Mouse (Mus musculus) cerebellum, adult 11 months (tissue): ENCODE results near the gene Pnmal2.

Experiments
- DNase-seq: peaks from one replicate; pipeline ENCODE4 v3.0.0; 2022

Gene Pnmal2

DNA sequence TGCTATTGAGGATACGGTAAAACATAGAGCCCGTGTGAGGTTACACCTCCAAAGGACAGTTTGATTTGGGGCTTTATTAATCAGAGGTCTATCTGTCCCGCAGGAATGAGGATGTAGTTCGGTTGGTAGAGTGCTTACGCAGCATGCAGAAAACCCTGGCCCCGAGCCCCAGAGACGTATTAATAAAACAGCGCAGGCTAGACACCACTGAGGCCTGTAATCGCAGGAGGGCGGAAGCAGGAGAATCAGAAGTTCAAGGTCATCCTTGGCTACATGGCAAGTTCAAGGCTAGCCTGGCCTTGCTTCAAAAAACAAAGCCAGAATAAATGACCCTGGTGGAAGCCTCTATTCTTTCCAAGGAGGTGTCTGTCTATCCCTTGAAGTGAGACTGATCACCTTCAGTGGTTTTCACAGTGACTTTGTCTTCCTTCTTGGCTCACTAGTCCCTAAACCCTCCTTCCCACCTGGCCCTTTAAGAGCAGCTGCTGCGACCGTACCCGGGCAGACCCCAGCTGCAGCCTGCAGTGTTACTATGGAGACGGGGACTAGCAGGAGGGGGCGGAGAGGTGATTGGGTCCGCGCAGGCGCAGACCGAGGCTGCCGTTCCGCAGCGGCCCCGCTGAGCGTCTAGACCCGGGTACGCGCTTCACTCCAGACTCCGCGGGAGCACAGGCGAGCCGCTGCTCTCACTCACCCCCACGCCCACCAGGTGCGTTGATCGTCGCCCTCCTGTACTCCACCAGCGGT is at the start of gene Pnmal2:
Gene Pnmal2 (plus strand): TSS at position 622 of the 747 bp plus-strand sequence.
- peak; percentile 91 for DNase-seq

DNA sequence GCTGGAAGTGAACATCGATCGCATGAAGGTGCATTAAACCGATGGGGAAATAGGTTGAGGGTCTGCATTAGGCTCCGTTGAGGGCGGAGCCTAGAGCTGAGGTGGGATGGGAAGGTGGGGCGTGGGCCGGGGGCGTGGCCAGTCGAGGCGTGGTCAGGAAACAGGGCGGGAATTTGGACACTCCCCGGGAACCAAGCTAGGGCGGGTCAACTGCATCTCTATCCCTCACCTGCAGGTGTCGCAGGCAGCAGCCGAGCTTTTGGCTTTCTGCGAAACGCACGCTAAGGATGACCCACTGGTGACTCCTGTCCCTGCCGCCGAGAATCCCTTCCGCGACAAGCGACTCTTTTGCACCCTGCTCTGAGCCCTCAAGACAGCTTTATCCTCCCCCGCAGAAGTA is 49.5 kb upstream of the Pnmal2 start:
- DNase-seq = peak; percentile 86

DNA sequence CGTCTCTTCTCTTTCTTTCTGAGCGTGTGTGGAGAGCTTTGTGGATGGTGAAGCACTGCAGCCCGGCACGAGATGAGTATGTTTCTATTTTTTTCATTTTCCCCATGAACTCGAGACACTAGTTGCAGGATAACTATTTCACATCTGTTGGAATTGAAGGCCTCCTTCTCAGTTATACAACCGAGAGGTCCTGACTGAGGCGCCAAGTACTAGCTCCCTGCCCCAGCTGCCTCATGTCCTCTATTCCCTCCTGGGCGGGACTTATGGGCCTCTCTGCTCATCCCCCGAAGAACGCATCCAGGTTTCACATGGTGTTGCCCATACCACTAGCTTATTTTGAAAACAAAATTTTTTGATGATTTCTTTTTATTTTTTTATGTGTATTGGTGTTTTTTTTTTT is 49.0 kb upstream of the Pnmal2 start:
- DNase-seq = no peak

DNA sequence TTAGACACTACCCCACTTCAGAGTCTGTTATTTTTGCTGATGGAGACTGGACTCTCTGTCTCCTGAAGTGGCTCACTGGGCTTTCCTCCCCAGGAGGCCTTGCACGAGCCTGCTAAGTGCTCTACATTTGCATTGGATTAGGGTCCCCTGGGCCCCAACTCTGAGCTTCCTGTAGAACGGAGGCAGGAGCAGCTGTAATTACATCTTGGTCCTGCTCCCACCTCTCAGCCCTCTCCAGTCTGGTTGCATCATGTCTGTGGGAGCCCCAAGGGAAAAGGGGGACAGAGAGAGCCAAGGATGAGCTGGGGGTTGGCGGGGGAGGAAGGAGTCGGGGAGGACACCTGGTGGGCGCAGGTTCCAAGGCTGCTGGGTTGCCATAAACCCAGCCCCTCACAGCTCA is 44.0 kb upstream of the Pnmal2 start:
- no peak for DNase-seq

DNA sequence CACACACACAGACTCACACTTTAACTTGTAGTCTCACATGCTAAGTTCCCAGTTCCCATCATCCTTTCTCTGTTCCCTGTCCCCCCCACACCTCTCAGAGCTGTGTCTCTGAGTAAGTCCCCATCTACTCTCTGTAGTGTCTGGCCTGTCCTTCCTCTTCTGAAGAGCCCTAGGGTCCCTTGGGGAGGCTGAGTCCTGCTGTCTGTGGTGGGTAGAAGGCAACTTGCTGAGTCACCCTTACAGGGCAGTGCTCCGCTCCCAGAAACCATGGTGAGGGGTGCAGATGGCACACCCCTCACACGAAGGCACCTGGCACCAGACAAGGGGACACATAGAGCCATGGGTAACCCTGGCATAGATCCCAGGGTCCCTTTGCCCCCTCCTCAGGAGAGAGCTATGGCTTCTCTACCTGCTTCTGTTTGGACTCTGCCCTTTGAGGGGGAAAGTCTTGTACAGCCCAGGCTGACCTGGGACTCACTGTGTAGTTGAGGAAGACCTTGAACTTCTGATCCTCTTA is 41.0 kb upstream of the Pnmal2 start:
- no peak for DNase-seq

DNA sequence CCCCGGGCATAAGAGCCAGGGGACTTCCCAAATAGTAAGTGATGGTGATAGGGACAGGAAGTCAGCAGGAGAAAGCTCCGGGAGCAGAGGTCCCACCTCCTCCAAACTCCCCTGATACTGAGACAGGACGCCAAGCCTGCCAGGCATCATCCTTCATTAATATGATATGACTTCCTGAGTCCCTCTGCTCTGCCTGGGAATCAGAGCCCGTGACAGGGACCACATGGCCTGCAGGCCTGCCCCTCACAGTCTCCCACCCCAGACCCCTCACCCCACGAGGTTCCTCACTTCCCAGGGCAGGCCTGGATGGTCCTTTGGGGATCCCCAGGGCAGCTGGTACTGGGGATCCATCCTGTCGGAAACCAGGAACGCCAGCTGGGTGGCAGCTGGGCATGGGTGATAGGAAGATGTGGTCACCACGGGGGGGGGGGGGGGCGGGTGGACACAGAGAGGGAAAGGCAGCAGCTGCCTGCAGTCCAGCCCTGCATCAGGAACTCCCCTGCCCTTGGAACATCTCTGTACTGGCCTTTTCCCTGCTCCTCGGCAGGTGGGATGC is 40.3 kb upstream of the Pnmal2 start:
- no peak for DNase-seq

DNA sequence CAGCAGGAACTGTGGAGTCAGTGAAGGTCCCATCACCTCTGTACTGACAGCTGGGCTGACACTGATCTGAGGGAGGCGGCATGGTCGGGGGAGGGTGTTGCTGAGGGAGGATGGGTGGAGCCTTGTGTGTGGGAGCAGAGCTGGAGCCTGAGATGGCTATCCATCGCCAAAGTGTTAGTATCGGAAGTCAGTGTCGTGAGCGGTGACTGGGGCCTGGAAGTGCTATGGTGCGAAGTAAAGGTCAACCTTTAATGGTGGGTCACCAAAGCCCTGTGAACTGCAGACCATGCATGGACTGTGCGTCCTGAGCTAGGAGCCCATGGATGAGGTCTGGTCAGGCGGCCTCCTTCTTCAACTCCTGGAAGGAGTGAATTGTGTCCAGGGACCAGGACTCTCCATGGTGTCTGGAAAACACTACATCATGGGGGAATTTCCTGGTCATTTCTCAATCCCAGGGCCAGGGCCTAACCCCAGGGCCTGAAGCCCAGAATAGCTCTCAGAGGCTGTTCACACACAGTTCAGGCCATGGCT is 38.9 kb upstream of the Pnmal2 start:
- DNase-seq = no peak

DNA sequence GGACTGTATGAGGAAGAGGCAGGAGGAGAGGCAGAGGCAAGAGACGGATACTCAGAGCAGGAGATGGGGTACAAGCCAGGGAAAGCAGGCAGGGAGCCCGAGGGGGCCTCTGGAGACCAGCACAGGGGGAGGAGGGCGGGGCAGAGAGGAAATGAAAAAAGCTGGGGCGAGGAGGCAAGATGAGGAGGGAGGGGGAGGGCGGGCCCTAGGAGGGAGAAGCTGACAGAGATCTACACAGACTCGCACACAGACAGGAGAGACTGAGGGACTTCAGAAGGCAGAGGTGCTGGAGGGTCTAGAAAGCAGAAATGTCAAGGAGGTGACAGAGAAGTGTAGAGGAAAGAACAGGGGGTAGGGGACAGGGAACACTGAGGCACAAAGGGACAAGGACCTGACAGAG is 38.2 kb upstream of the Pnmal2 start, which contains the start of gene Ptgir:
Gene Ptgir (plus strand): TSS at position 210 of the 400 bp plus-strand sequence.
- no peak for DNase-seq

DNA sequence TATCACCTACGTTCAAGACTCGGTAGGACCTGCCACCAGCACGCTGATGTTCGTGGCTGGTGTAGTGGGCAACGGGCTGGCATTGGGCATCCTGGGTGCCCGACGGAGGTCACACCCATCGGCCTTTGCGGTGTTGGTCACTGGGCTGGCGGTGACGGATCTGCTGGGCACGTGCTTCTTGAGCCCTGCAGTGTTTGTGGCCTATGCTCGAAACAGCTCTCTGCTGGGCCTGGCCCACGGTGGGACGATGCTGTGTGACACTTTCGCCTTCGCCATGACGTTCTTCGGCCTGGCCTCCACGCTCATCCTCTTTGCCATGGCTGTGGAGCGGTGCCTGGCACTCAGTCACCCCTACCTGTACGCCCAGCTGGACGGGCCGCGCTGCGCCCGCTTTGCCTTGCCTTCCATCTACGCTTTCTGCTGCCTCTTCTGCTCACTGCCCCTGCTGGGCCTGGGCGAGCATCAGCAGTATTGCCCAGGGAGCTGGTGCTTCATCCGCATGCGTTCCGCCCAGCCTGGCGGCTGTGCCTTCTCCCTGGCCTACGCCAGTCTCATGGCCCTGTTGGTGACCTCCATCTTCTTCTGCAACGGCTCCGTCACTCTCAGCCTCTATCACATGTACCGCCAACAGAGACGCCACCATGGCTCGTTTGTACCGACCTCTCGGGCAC is 37.5 kb upstream of the Pnmal2 start:
- DNase-seq = no peak

DNA sequence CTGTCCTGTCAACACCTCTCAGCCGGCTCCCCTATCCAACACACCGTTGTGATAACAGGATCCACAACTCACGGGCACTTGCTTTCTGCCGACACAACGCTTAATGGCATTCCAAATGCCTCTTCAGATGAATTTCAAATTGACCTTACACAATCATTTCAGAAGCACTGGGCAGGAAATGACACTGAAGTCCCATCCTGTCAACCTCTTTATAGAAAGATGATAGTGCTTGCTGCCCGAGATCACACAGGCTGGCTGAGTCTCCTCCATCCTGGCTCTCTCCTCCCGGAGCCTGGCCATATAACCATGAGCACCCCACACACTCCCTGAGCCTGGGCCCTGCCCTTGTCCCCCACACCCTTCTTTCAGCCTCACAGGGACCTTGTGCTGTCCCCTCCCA is 36.6 kb upstream of the Pnmal2 start:
- no peak for DNase-seq

DNA sequence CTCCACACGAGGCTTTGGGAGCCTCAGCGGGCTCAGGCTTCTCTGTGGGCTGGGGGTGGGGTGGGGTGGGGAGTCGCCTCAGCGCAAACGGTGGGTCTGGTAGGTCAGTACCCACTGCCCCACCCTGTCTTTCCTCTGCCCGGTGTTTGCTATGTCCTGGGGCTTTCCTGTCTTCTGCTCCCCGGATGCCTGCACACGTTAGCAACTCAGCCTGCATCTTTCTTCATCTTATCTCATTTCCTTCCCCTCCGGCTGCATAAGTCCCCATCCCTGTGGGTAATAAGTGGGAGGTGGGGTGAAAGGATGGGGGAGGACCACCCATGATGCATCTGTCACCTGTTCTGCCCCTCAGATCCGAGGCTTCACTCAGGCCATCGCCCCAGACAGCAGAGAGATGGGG is 36.1 kb upstream of the Pnmal2 start:
- no peak for DNase-seq

DNA sequence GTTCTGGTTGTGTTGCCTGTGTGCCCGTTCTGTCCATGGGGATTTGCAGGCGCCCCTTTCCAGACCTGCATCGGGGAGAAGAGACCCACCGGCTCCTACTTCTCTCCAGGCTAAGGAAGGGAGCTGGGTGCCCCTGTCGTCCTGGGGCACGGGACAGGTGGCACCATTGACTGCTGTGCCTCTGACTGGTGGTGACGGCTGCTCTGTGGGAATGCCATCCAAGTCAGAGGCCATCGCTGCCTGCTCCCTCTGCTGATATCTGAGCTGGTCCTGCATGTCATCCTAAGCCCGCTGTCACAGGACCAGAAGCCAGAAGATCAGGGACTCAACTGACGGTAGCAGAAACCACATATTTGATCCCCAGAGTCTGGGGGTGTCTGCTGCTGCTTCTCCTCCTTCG is 35.6 kb upstream of the Pnmal2 start:
- DNase-seq = no peak

DNA sequence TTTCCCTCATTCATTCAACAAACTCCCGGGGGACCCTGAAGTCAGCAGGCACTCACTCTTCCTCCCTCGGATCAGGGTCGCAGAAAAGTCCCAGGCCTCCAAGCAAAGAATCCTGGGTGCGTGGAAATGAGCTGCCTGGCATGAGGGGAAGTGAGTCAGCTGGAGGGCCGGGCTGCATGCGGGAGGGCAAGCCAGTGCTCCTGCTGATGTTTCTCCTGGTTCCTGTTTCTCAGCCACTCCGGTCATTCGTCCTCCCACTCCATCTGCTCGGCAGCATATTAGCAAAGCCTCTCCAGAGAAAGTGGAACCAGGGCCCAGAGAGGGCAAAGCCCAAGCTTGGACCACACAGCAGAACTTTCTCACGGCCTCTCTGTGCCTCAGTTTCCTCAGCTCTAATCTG is 34.6 kb upstream of the Pnmal2 start:
- no peak for DNase-seq

DNA sequence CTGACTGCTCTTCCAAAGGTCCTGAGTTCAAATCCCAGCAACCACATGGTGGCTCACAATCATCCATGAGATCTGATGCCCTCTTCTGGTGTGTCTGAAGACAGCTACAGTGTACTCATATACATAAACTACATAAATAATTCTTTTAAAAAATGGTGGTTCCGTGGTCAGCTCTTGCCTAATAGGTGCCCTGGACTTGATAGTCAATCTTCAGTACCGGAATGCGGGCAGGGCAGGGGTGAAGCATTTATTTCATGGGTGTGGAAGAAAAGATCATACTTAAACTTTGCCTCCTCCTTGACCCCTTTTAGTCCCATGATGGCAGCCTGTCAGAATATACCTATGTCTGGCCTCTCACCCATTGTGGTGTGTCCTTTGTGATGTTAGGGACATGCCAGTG is 32.6 kb upstream of the Pnmal2 start:
- DNase-seq = no peak

DNA sequence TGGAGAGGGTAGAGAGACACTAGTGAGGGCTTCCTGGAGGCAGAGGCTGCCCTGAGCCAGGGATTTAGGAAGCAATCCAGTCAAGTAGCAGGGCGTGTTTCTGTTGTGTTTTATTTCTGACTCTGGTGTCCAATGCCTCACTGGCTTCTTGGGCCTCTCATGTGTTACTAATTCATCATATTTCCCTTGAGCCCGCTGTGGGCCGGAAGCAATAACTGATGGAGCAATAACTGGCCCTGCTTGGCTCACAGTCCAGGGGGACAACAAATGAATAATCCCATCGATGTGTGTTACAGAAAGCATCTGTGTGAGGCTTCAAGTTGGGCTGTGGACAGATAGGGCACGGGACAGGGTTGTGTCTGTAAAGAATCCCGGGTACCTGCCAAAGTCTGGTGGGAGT is 32.1 kb upstream of the Pnmal2 start:
- DNase-seq = no peak

DNA sequence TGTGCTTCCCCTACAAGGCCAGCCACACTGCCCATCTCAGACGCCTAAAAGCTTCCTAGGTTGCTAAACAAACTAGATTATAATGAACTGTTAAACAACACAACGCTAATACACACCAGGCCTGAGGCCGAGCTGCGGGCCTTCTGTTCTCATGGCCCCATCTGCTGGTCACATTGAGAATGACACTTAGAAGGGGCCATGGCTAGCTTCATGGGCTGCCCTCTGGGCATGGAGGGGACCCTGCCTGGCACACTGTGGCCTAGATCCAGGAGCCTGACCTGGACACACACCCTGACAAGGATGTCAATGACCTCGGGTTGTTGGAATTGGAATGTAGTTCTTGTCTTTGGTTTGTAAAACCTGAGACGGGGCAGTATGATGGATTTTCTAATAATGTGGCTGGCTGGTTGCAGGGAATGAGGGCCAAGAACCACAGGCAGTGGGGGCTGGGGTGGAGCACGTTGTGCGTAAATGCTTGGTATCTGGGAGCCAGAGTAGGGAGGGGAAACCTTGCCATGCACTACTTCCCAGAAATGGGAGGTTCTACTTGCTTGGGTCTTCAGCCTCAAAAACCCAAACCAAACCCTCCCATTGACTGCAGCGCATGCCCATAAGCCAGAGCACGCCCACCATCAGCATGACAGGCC is 30.6 kb upstream of the Pnmal2 start:
- DNase-seq = peak; percentile 72

DNA sequence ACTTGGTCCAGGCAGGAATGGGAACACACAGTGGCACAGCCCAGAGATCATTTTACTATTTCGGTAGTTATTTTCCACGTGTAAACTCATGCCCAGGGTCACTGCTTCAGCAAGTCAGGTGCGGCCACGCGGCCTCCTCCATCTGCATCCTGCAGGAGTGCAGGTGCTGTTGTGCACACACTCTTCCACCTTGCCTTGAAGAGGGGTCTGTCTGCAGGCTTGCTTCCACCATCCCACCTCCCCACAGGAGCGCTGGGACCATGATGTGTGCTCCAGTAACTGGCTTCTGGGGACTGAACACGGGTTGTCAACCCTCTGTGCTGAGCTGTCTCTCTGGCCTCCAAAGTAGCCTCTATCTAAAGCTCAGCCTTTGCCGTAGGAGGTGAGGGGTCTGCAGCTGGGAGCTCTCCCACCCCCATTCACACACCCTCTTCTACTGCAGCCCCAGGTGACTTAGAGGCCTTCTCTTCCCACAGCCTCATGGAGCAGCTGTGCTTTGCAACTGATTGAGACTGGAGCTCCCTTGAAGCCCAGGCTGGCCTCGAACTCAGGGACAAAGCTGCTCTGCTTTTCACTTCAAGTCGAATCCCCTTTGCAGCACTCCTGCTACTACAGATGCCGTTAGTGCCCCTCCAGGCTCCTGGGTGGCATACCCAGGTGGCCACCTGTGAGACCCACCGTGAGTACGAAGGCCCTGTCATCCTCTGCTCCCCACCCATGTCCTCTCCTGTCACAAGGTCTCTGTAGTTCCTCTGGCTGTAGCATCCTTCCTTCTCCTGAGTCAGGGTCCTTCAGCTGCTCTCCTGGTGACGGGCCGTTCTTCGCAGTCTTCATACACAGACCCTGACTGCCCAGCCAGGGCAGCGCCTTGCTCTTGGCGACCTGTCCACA is 29.8 kb upstream of the Pnmal2 start:
- DNase-seq = no peak

DNA sequence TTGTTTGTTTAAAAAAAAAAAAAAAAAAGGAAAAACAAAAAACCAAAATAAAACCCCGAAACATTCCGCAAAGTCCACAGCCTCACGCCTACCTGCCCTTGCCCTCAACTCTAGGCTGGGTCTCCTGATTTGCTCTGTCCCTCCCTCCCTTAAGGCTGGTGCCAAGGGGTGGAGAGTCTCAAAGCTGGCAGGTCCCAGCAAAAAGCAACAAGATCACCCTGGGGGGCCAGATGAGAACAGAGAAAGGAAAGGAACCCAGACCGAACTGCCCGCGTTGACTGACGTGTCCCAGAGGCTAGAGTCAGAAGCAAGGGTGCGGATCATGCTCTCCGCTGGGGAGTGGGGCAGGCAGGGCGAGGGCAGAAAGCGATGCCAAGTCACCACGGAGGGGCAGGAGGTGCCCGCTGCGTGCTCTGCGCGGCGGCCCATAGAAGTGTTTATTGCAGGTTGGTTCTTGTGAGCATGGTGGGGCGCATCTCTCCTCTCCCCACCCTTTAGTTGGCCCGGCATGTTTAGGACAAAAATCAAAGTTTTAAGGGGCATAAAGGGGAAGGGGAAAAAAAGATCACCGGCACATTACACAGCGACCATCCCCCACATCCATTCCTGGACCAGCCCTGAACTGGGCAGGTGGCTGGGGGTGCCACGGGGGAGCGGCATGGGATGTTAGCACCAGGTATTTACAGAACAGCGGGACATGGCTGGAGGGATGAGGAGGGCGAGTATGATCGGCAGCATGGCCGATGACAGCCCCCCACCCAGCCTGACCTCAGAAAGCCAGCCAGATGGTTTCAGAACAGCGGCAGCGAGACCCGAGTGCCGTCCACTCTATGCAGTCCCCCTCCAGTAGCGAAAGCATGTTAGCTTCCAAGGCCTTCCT is 28.8 kb upstream of the Pnmal2 start:
- no peak for DNase-seq

DNA sequence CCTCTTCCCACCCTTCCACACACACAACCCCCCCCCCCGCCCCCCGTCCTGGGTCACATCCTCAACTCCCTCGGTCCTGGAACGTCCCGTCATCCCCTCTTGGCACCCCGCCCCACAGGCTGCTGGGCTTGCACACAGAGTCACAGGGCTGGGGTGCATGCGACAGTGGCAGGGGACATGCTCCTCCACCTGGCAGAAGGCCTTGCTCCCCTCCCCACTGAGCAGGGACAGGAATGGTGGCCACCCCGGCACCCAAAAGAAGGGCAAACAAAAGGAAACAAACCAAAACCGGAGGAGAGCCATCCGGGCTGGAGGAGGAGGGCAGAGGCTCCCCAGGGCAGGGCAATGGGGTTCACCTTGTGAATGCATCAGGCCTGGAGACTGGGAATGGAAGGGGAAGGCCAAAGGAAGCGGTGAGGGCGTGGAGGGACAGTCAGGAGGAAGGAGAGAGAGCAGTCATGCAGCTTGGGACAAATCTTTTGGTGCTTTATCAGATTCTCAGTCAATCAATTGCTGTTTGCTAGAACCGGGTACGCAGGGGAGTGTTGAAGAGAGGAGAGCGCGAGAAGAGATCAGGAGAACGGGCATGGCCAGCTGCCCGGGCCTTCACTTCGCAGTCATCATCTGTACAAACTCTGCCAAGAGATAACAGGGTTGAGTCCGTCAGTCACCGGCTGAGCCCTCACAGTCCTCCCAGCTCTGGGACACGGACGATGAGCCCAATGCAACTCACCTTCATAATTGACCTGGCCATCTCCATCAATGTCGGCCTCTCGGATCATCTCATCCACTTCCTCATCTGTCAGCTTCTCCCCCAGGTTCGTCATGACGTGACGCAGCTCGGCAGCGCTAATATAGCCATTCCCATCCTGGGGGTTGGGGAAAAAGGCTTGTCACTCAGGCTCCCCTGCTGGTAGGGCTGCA is 27.9 kb upstream of the Pnmal2 start:
- DNase-seq = peak; percentile 62

DNA sequence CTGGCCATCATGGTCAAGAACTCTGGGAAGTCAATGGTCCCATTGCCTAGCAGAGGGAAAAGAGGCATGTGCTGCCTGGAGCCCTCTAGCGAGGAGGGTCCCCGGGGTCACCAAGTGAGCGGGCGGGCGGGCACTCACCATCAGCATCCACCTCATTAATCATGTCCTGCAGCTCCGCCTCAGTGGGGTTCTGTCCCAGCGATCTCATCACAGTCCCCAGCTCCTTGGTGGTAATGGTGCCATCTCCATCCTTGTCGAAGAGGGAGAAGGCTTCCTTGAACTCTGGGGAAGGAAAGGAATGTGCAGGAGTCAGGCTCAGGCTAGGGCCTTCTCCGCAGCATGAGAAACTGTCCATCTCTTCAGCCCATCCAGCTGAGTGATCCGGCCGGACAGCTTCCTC is 27.0 kb upstream of the Pnmal2 start:
- DNase-seq = no peak
